Mouse (Mus musculus): ENCODE results near the gene Alx3. TPM values are rescaled to one million over a fixed set of nuclear protein-coding genes. Genes with fewer than 3 reads are reported as not detected.
A peak's percentile ranks its signal among the peaks of the same experiment; 100 is the strongest.

Gene Alx3
- polyA plus RNA-seq, 1 experiment from 2014 or later, result 0.09 TPM

- 78% methylated on average over 7 of the region's 7 CpGs for WGBS
- no peak for TF ChIP-seq CTCF (IDR thresholded peaks at IDR 0.05; ENCODE audit: low read depth)
Measured at GRCm38 (mm10) chr3:107627641-107628040, 32.8 kb downstream of the Alx3 start.

GRCm38 (mm10) chr3:107628551-107628950 is 33.7 kb downstream of the Alx3 start:
- Histone ChIP-seq H3K27me3 (ENCODE audit: insufficient read depth, low read length) (no peaks in the 10 kb centered on the region), H3K4me2 (ENCODE audit: low read length) (no peak overlapping the region), H3K27ac (no peak overlapping the region), H3K9ac (ENCODE audit: low read depth, low read length) (no peak overlapping the region), H3K4me1 (replicated peaks; ENCODE audit: insufficient read depth, low read length) (peaks cover 7% of the 10 kb centered on the region; the same call in 1 of the 2 replicates), H3K4me3 (replicated peaks; ENCODE audit: low read depth, low read length) (no peak overlapping the region), H3K36me3 (ENCODE audit: insufficient read depth, low read length) (peaks cover 39% of the 10 kb centered on the region), H3K9me3 (replicated peaks; ENCODE audit: low read length) (no peaks in the 10 kb centered on the region)
- WGBS, result 87% methylated on average over 2 of the region's 2 CpGs
- DNase-seq (ENCODE audit: low spot score) (no peak), ATAC-seq (replicated peaks; ENCODE audit: low FRiP score, low read depth) (no peak)
- no peak for TF ChIP-seq CTCF (IDR thresholded peaks at IDR 0.05; ENCODE audit: low read depth)

More at GRCm38 (mm10) chr3:107627641-107628040, 32.8 kb downstream of the Alx3 start:
- no peaks in the 10 kb centered on the region for H3K9me3 ChIP-seq (replicated peaks; ENCODE audit: low read length)
- peaks cover 48% of the 10 kb centered on the region for H3K36me3 ChIP-seq (ENCODE audit: insufficient read depth, low read length)
- peaks cover 7% of the 10 kb centered on the region; the same call in 1 of the 2 replicates for H3K4me1 ChIP-seq (replicated peaks; ENCODE audit: insufficient read depth, low read length)
- H3K9ac ChIP-seq (ENCODE audit: low read depth, low read length), result no peak overlapping the region
- DNase-seq (ENCODE audit: low spot score) (no peak), ATAC-seq (replicated peaks; ENCODE audit: low FRiP score, low read depth) (no peak)
- H3K4me3 ChIP-seq (replicated peaks; ENCODE audit: low read depth, low read length), result no peak overlapping the region
- H3K4me2 ChIP-seq (ENCODE audit: low read length), result no peak overlapping the region
- no peaks in the 10 kb centered on the region for H3K27me3 ChIP-seq (ENCODE audit: insufficient read depth, low read length)
- H3K27ac ChIP-seq, result no peak overlapping the region

GRCm38 (mm10) chr3:107629411-107629810 is 34.6 kb downstream of the Alx3 start:
- Histone ChIP-seq H3K4me3 (replicated peaks; ENCODE audit: low read depth, low read length) (no peak overlapping the region), H3K36me3 (ENCODE audit: insufficient read depth, low read length) (peaks cover 33% of the 10 kb centered on the region), H3K27me3 (ENCODE audit: insufficient read depth, low read length) (no peaks in the 10 kb centered on the region), H3K9ac (ENCODE audit: low read depth, low read length) (no peak overlapping the region), H3K27ac (no peak overlapping the region), H3K4me1 (replicated peaks; ENCODE audit: insufficient read depth, low read length) (peaks cover 7% of the 10 kb centered on the region; the same call in 1 of the 2 replicates), H3K4me2 (ENCODE audit: low read length) (no peak overlapping the region), H3K9me3 (replicated peaks; ENCODE audit: low read length) (no peaks in the 10 kb centered on the region)
- DNase-seq (ENCODE audit: low spot score) (no peak), ATAC-seq (replicated peaks; ENCODE audit: low FRiP score, low read depth) (no peak)
- no peak for TF ChIP-seq CTCF (IDR thresholded peaks at IDR 0.05; ENCODE audit: low read depth)
- WGBS, result 91% methylated on average over 4 of the region's 4 CpGs

- Histone ChIP-seq H3K27me3 (ENCODE audit: insufficient read depth, low read length) (no peaks in the 10 kb centered on the region), H3K4me1 (replicated peaks; ENCODE audit: insufficient read depth, low read length) (peaks cover 7% of the 10 kb centered on the region; the same call in 1 of the 2 replicates), H3K9ac (ENCODE audit: low read depth, low read length) (peak within 1 kb of the TSS; percentile 98), H3K4me2 (ENCODE audit: low read length) (peak within 1 kb of the TSS; percentile 86), H3K27ac (peak within 1 kb of the TSS; percentile 95), H3K36me3 (ENCODE audit: insufficient read depth, low read length) (peaks cover 21% of the 10 kb centered on the region), H3K4me3 (replicated peaks; ENCODE audit: low read depth, low read length) (peak within 1 kb of the TSS; percentile 97), H3K9me3 (replicated peaks; ENCODE audit: low read length) (no peaks in the 10 kb centered on the region)
- WGBS, result under 1% methylated on average over 48 of the region's 48 CpGs
- TF ChIP-seq CTCF (IDR thresholded peaks at IDR 0.05; ENCODE audit: low read depth), result no peak
- ATAC-seq (replicated peaks; ENCODE audit: low FRiP score, low read depth) (peak; percentile 68), DNase-seq (ENCODE audit: low spot score) (peak; percentile 64)
Measured at GRCm38 (mm10) chr3:107630682-107631522, 36.1 kb downstream of the Alx3 start, which contains the start of gene Gm10961. Gm10961 (plus strand) TSS chr3:107631322.

GRCm38 (mm10) chr3:107631523-107631958 is 36.7 kb downstream of the Alx3 start, which contains the start of gene Strip1:
Strip1 (minus strand) TSS chr3:107631694.
- ATAC-seq (replicated peaks; ENCODE audit: low FRiP score, low read depth) (peak; percentile 94), DNase-seq (ENCODE audit: low spot score) (peak; percentile 98)
- no peaks in the 10 kb centered on the region for H3K27me3 ChIP-seq (ENCODE audit: insufficient read depth, low read length)
- H3K27ac ChIP-seq, result peak within 1 kb of the TSS; percentile 95
- TF ChIP-seq CTCF (IDR thresholded peaks at IDR 0.05; ENCODE audit: low read depth), result no peak
- no peaks in the 10 kb centered on the region for H3K9me3 ChIP-seq (replicated peaks; ENCODE audit: low read length)
- under 1% methylated on average over 35 of the region's 35 CpGs for WGBS
- peak within 1 kb of the TSS; percentile 97 for H3K4me3 ChIP-seq (replicated peaks; ENCODE audit: low read depth, low read length)
- peak within 1 kb of the TSS; percentile 98 for H3K9ac ChIP-seq (ENCODE audit: low read depth, low read length)
- H3K4me1 ChIP-seq (replicated peaks; ENCODE audit: insufficient read depth, low read length), result peaks cover 7% of the 10 kb centered on the region; the same call in 1 of the 2 replicates
- peak within 1 kb of the TSS; percentile 86 for H3K4me2 ChIP-seq (ENCODE audit: low read length)
- H3K36me3 ChIP-seq (ENCODE audit: insufficient read depth, low read length), result peaks cover 16% of the 10 kb centered on the region

GRCm38 (mm10) chr3:107632786-107633185 is 38.0 kb downstream of the Alx3 start:
- Histone ChIP-seq H3K27me3 (ENCODE audit: insufficient read depth, low read length) (no peaks in the 10 kb centered on the region), H3K4me2 (ENCODE audit: low read length) (no peak overlapping the region), H3K4me3 (replicated peaks; ENCODE audit: low read depth, low read length) (no peak overlapping the region), H3K4me1 (replicated peaks; ENCODE audit: insufficient read depth, low read length) (peaks cover 7% of the 10 kb centered on the region; the same call in 1 of the 2 replicates), H3K36me3 (ENCODE audit: insufficient read depth, low read length) (0 out of 2 replicates have a peak, but pooled peaks cover 5% of the 10 kb centered on the region), H3K27ac (no peak overlapping the region), H3K9ac (ENCODE audit: low read depth, low read length) (no peak overlapping the region), H3K9me3 (replicated peaks; ENCODE audit: low read length) (no peaks in the 10 kb centered on the region)
- no peak for DNase-seq (ENCODE audit: low spot score)
- no peak for ATAC-seq (replicated peaks; ENCODE audit: low FRiP score, low read depth)
- TF ChIP-seq CTCF (IDR thresholded peaks at IDR 0.05; ENCODE audit: low read depth), result no peak
- 90% methylated on average over 4 of the region's 4 CpGs for WGBS
